Mouse (Mus musculus) lung, embryonic 15.5 days (tissue): ENCODE measurements around the gene Dstyk. TPM values are rescaled to one million over a fixed set of nuclear protein-coding genes. Genes with fewer than 3 reads are reported as not detected.

Source experiments
- ATAC-seq: fragments of 200-750 bp; cut with Nextera tagmentation; 2 replicates; pipeline ENCODE4 v1.8.0; 2017; ENCODE audit warnings: moderate number of reproducible peaks, borderline replicate concordance; ENCODE audit not compliant: low FRiP score, low TSS enrichment; ENCODE audit errors: extremely low read depth
- H3K27ac ChIP-seq: fragments of 300-500 bp; sonication (generic); 2 replicates; pipeline ENCODE4 v1.5.1; 2015; ENCODE audit warnings: moderate library complexity, mild to moderate bottlenecking, inconsistent platforms
- H3K27me3 ChIP-seq: fragments of 300-500 bp; sonication (generic); 2 replicates; pipeline ENCODE4 v1.6.1; 2015; ENCODE audit warnings: inconsistent platforms
- H3K36me3 ChIP-seq: fragments of 300-500 bp; sonication (generic); 2 replicates; pipeline ENCODE4 v1.6.1; 2015; ENCODE audit warnings: inconsistent platforms
- H3K4me1 ChIP-seq: fragments of 300-500 bp; sonication (generic); 2 replicates; pipeline ENCODE4 v1.6.1; 2015; ENCODE audit warnings: inconsistent platforms
- H3K4me2 ChIP-seq: fragments of 300-500 bp; sonication (generic); 2 replicates; pipeline ENCODE4 v1.6.1; 2015; ENCODE audit warnings: inconsistent platforms, mild to moderate bottlenecking, moderate library complexity
- H3K4me3 ChIP-seq: fragments of 300-500 bp; sonication (generic); 2 replicates; pipeline ENCODE4 v1.5.1; 2015; ENCODE audit warnings: mild to moderate bottlenecking, inconsistent platforms
- H3K9ac ChIP-seq: fragments of 300-500 bp; sonication (generic); 2 replicates; pipeline ENCODE4 v1.6.1; 2015; ENCODE audit warnings: inconsistent platforms
- H3K9me3 ChIP-seq: fragments of 300-500 bp; sonication (generic); 2 replicates; pipeline ENCODE4 v1.6.1; 2016; ENCODE audit warnings: inconsistent platforms
- WGBS: fragments of 180-500 bp; shearing (Covaris S2); methylation state at CpG from one replicate; pipeline ENCODE4 v1.1.7; 2015; 5-methylcytosine and 5-hydroxymethylcytosine counted together
- polyA plus RNA-seq: library from polyadenylated mRNA; unstranded; fragments of >200 nt; fragmentation: Nextera tagmentation; extraction: Ambion mirVana; gene quantifications from 2 replicates; pipeline ENCODE4 v1.2.1, GENCODE M21; 2015

Dstyk gene
- polyA plus RNA-seq, 1 experiment from 2014 or later = 15.4 TPM

DNA sequence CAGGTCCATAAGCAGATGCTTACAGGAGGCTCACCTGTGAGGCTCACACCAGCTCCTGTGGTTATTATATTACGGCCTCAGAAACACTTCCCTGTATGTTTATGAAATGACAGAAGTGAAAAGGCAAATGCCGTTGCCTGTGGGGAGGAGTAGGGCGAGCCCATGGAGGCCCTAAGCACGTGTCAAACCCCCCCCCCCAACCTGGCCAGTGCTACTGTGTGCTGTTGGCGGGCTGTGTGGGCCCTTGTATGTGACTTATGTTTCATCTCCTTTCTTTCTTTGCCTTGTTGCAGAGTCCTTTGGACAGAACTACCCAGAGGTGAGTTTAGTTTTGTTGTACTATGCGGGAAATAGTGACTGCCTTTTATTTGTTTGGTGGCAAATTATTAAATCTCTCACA is 66.4 kb downstream of the Dstyk start:
- peak overlapping the region; percentile 27 for H3K27ac ChIP-seq
- 71% methylated on average over 6 of the region's 6 CpGs for WGBS

DNA sequence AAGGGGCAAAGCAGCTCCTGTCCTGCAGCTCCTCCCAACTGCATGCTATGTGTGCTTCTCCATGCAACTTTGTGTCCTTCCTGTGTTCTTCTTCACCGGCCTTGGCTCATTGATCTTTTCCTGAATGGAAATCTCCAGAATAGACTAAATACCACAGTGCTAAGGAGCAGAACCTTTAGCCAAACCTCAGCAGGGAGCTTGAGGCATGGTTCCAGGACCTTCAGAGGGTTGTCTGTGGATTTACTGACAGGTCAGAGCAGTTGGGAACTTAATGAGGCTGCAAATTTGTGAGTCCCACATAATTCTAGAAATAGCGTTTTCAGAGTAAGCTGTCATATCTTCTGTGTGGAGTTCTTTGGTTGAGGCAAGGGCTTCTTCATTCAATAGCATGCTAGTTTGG is 83.2 kb downstream of the Dstyk start:
- H3K27me3 ChIP-seq = no peaks in the 10 kb centered on the region
- H3K36me3 ChIP-seq = peaks cover 88% of the 10 kb centered on the region
- WGBS = 94% methylated on average over 2 of the region's 2 CpGs
- no peak overlapping the region for H3K9ac ChIP-seq
- no peaks in the 10 kb centered on the region for H3K4me1 ChIP-seq
- no peak overlapping the region for H3K4me2 ChIP-seq
- no peak for ATAC-seq
- H3K27ac ChIP-seq = no peak overlapping the region
- H3K4me3 ChIP-seq = no peak overlapping the region
- no peaks in the 10 kb centered on the region for H3K9me3 ChIP-seq

More for the DNA sequence above, 66.4 kb downstream of the Dstyk start:
- no peak for ATAC-seq
- H3K9ac ChIP-seq = no peak overlapping the region
- H3K4me1 ChIP-seq = peaks cover 13% of the 10 kb centered on the region
- no peak overlapping the region for H3K4me3 ChIP-seq
- H3K9me3 ChIP-seq = no peaks in the 10 kb centered on the region
- H3K4me2 ChIP-seq = no peak overlapping the region
- H3K27me3 ChIP-seq = no peaks in the 10 kb centered on the region
- H3K36me3 ChIP-seq = peaks cover 25% of the 10 kb centered on the region; the same call in 1 of the 2 replicates

DNA sequence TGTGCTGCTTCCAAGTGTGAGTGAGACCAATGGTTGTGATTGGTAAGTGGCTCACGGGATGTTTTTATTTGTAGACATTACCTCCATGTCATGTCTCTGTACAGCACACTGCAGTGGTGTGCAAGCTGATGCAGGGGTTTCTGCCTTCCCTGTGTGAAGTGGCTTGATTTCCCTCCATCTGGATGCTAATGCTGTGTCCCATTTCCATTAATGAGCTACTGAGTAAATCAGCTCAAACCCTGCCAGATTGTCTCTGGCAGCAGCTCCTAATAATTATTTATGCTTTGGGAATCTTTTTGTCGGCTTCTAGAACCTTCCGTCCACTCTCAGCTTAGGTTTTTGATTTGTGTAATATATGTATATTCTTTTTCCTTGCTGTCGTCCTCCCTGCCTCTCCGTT is 87.8 kb downstream of the Dstyk start:
- peaks cover 73% of the 10 kb centered on the region for H3K36me3 ChIP-seq
- 89% methylated on average over 5 of the region's 5 CpGs for WGBS
- no peaks in the 10 kb centered on the region for H3K4me1 ChIP-seq
- H3K4me3 ChIP-seq = no peak overlapping the region
- no peak for ATAC-seq
- no peaks in the 10 kb centered on the region for H3K27me3 ChIP-seq
- no peak overlapping the region for H3K27ac ChIP-seq
- no peak overlapping the region for H3K9ac ChIP-seq
- no peaks in the 10 kb centered on the region for H3K9me3 ChIP-seq
- H3K4me2 ChIP-seq = no peak overlapping the region

DNA sequence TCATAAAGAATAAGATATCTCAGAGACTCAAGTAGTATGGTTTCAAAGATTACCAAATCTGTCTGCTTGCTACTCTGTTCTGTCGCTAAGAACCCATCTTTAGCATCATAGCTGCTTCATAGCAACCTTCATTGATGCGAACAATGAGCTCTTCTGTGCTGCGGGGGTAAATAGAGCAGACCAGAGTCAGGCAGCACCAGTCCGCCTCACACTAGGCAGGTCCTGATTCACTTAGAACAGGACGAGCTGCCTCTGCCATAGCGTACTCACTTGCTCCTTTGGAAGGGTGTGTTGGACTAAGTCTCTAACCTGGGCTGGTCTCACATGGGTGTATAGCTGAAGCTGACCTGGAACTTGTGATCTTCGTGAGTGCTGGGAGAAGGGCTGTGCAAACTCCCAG is 88.7 kb downstream of the Dstyk start, which contains the start of gene Tmem81:
TSS of gene Tmem81 (plus strand) at position 173 of the 400 bp plus-strand sequence.
- Histone ChIP-seq H3K9ac (no peak within 1 kb of the TSS), H3K4me1 (no peaks in the 10 kb centered on the region), H3K4me2 (no peak within 1 kb of the TSS), H3K4me3 (no peak within 1 kb of the TSS), H3K27ac (no peak within 1 kb of the TSS), H3K9me3 (no peaks in the 10 kb centered on the region), H3K36me3 (peaks cover 64% of the 10 kb centered on the region), H3K27me3 (no peaks in the 10 kb centered on the region)
- no peak for ATAC-seq
- WGBS = 86% methylated on average over 7 of the region's 7 CpGs

DNA sequence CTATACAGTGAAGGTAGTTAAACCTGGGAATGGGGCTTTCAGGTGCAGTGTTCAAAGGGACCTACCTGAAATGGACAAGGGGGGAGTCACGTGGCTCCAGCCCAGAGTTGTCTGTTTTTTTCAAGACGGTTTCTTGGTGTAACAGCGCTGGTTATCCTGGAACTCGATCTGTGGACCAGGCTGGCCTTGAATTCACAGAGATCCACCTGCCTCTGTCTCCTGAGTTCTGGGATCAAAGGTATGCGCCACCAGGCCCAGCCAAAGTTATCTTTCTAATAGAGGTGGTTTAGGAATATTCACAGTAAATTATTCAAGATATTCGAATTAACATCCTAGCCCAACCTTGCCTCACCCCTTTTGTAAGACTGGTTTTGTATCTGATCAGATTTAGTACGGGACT is 89.3 kb downstream of the Dstyk start:
- peaks cover 5% of the 10 kb centered on the region; the same call in 1 of the 2 replicates for H3K4me1 ChIP-seq
- H3K27ac ChIP-seq = no peak overlapping the region
- H3K9me3 ChIP-seq = no peaks in the 10 kb centered on the region
- peaks cover 58% of the 10 kb centered on the region for H3K36me3 ChIP-seq
- no peak overlapping the region for H3K4me3 ChIP-seq
- no peak overlapping the region for H3K9ac ChIP-seq
- no peak overlapping the region for H3K4me2 ChIP-seq
- no peaks in the 10 kb centered on the region for H3K27me3 ChIP-seq
- WGBS = 89% methylated on average over 7 of the region's 7 CpGs
- ATAC-seq = no peak

DNA sequence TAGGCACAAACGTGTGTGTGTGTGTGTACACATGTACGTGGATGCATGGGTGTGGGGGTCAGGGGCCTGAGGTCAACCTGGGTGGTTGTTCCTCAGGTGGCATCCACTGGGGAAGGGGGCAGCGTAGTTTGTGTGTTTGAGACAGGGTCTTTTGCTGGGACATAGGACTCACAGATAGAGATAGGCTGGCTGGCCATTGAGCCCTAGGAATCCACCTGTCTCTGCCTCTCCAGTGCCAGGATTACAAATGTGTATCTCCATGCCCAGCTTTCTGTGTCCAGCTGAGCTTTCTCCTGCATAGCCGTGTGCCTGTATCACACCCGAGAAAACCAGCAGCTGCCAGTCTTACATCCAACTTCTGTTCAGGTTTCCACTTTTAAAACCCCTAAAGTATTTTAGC is 92.4 kb downstream of the Dstyk start:
- Histone ChIP-seq H3K9me3 (no peaks in the 10 kb centered on the region), H3K36me3 (peaks cover 30% of the 10 kb centered on the region), H3K27me3 (no peaks in the 10 kb centered on the region), H3K9ac (no peak overlapping the region), H3K27ac (no peak overlapping the region), H3K4me2 (no peak overlapping the region), H3K4me3 (no peak overlapping the region), H3K4me1 (peaks cover 6% of the 10 kb centered on the region; the same call in 1 of the 2 replicates)
- 79% methylated on average over 5 of the region's 5 CpGs for WGBS
- no peak for ATAC-seq

DNA sequence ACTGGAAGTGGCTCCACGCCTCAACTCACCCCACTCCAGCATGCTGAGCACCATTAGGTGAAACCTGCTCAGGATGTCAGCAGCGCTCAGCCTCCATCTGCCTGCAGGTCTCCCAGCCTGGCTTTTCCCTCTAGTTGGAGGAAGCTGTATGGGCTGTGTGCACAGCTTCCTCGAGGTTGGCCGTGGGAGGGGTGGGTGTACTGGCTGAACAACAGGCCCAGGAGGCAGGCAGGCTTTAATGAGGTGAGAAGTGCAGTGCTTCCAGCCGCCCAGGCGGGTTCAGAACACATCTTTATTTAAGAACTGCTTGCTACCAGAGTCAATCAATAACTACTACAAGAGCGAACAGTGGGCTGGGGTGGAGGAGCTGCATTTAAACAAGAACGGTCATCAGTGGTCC is 94.2 kb downstream of the Dstyk start:
- 29% methylated on average over 8 of the region's 8 CpGs for WGBS
- peaks cover 13% of the 10 kb centered on the region for H3K36me3 ChIP-seq
- H3K4me2 ChIP-seq = no peak overlapping the region
- H3K9me3 ChIP-seq = no peaks in the 10 kb centered on the region
- peaks cover 6% of the 10 kb centered on the region; the same call in 1 of the 2 replicates for H3K4me1 ChIP-seq
- H3K27ac ChIP-seq = no peak overlapping the region
- H3K9ac ChIP-seq = no peak overlapping the region
- no peaks in the 10 kb centered on the region for H3K27me3 ChIP-seq
- ATAC-seq = no peak
- no peak overlapping the region for H3K4me3 ChIP-seq

DNA sequence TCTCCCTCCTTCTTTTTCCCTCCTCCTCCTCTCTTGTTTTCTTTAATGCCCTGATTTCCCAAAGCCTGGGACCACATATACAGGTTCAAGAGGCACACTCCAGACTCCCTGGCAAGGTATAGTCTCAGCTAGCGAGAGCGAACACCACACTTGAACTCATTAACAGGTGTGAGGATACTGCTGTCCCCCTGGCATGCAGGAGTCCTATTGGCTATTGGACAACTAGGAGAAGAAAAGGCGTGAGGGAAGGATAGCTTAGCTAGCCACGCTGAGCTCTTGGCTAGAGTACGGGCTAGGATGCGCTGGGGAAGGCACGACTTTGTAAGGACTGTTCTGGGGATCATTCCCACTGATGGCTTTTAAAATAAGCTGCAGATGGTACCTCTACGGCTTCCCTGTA is 94.8 kb downstream of the Dstyk start:
- Histone ChIP-seq H3K36me3 (peaks cover 7% of the 10 kb centered on the region), H3K27me3 (no peaks in the 10 kb centered on the region), H3K9ac (no peak overlapping the region), H3K9me3 (no peaks in the 10 kb centered on the region), H3K4me2 (no peak overlapping the region), H3K4me3 (no peak overlapping the region), H3K4me1 (peaks cover 6% of the 10 kb centered on the region; the same call in 1 of the 2 replicates), H3K27ac (no peak overlapping the region)
- ATAC-seq = no peak
- WGBS = 66% methylated on average over 8 of the region's 8 CpGs

DNA sequence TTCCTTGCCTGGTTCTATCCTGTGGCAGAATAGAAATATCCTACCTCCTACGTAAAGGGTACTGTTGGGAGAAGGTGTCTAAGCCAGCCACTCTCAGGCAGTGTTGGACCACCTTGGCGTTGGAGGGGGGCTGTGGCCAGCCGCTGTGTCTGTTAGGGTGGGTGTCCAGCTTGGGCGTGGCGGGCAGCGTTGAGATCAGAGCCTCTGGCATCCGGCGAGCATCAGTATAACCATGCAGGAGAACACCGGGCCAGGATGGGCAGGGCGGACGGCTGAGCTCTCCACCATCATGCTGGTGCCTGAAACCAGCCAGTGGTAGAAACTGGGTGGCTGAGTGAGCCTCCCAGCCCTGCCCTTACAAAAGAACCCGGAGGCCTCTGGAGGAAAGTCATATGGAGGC is 98.0 kb downstream of the Dstyk start:
- H3K4me3 ChIP-seq = no peak overlapping the region
- H3K4me1 ChIP-seq = peaks cover 7% of the 10 kb centered on the region; the same call in 1 of the 2 replicates
- WGBS = 88% methylated on average over 12 of the region's 12 CpGs
- H3K9ac ChIP-seq = no peak overlapping the region
- H3K27me3 ChIP-seq = no peaks in the 10 kb centered on the region
- H3K9me3 ChIP-seq = no peaks in the 10 kb centered on the region
- no peaks in the 10 kb centered on the region for H3K36me3 ChIP-seq
- H3K27ac ChIP-seq = no peak overlapping the region
- ATAC-seq = no peak
- no peak overlapping the region for H3K4me2 ChIP-seq

Other genes with a start within 250 kb of the Dstyk start
- 1.7 and 2.0 TPM in 2 replicates for gene Lemd1, start 226.1 kb upstream of the Dstyk start, polyA plus RNA-seq
- gene AC124108.1, start 226.1 kb upstream of the Dstyk start, polyA plus RNA-seq = 0.52 and 0.69 TPM in 2 replicates
- gene Gm10188, start 187.8 kb upstream of the Dstyk start, polyA plus RNA-seq = not detected in 2 replicates
- gene Klhdc8a, start 118.9 kb upstream of the Dstyk start, polyA plus RNA-seq = 0.52 and 0.56 TPM in 2 replicates
- gene Nuak2, start 101.4 kb upstream of the Dstyk start, polyA plus RNA-seq = 19.5 and 21.1 TPM in 2 replicates
- gene Tmcc2, start 26.3 kb upstream of the Dstyk start, polyA plus RNA-seq = 10.7 and 13.2 TPM in 2 replicates
- gene Rbbp5, start 59.8 kb downstream of the Dstyk start, polyA plus RNA-seq = 44.1 and 47.4 TPM in 2 replicates
- gene Tmem81, start 88.7 kb downstream of the Dstyk start, polyA plus RNA-seq = 1.3 and 2.1 TPM in 2 replicates
- 0.16 and 0.28 TPM in 2 replicates for gene Cntn2, start 125.7 kb downstream of the Dstyk start, polyA plus RNA-seq